Mouse (Mus musculus): ENCODE results near the gene Sec14l4.
"Not testable (repeated sequence)": the region's sequence is repeated elsewhere in the genome, so short reads cannot be mapped to it uniquely, and the experiment has no call there.

Gene Sec14l4

GRCm38 (mm10) chr11:4031126-4031941, at the start of gene Sec14l4:
Gene Sec14l4 (plus strand): TSS chr11:4031462.
- DNase-seq, result no peak

GRCm38 (mm10) chr11:3981536-3981935, 49.7 kb upstream of the Sec14l4 start:
- DNase-seq, result no peak

GRCm38 (mm10) chr11:3982275-3983209, 48.7 kb upstream of the Sec14l4 start:
- no peak for DNase-seq

GRCm38 (mm10) chr11:3983291-3983862, 47.9 kb upstream of the Sec14l4 start, which contains the start of gene Gal3st1:
Gene Gal3st1 (plus strand): TSS chr11:3983636.
- no peak for DNase-seq

- DNase-seq, result no peak
These were observed 47.2 kb upstream of the Sec14l4 start for GRCm38 (mm10) chr11:3983863-3984745.

GRCm38 (mm10) chr11:3989748-3990147, 41.5 kb upstream of the Sec14l4 start:
- DNase-seq, result no peak

- no peak for DNase-seq
These were observed 38.1 kb upstream of the Sec14l4 start for GRCm38 (mm10) chr11:3993132-3993531.

- no peak for DNase-seq
These were observed 37.3 kb upstream of the Sec14l4 start for GRCm38 (mm10) chr11:3993914-3994313.

- DNase-seq, result no peak
These were observed 35.8 kb upstream of the Sec14l4 start for GRCm38 (mm10) chr11:3995511-3995910.

GRCm38 (mm10) chr11:3996840-3997239, 34.4 kb upstream of the Sec14l4 start:
- no peak for DNase-seq

- no peak for DNase-seq
These were observed 33.1 kb upstream of the Sec14l4 start for GRCm38 (mm10) chr11:3997978-3998720.

- DNase-seq, result no peak
These were observed 31.7 kb upstream of the Sec14l4 start for GRCm38 (mm10) chr11:3999547-3999946.

- DNase-seq, result peak; percentile 41
These were observed 29.7 kb upstream of the Sec14l4 start for GRCm38 (mm10) chr11:4001603-4002002.

- DNase-seq, result no peak
These were observed 25.9 kb upstream of the Sec14l4 start for GRCm38 (mm10) chr11:4005220-4005805.

GRCm38 (mm10) chr11:4006462-4006861, 24.8 kb upstream of the Sec14l4 start:
- no peak for DNase-seq

- no peak for DNase-seq
These were observed 18.6 kb upstream of the Sec14l4 start for GRCm38 (mm10) chr11:4012616-4013015.

GRCm38 (mm10) chr11:4015796-4016195, 15.5 kb upstream of the Sec14l4 start:
- DNase-seq, result not testable (repeated sequence)

- DNase-seq, result not testable (repeated sequence)
These were observed 9.2 kb upstream of the Sec14l4 start for GRCm38 (mm10) chr11:4022111-4022510.

GRCm38 (mm10) chr11:4023321-4023720, 7.9 kb upstream of the Sec14l4 start:
- no peak for DNase-seq

GRCm38 (mm10) chr11:4027066-4027465, 4.2 kb upstream of the Sec14l4 start:
- no peak for DNase-seq
